Mouse (Mus musculus) lung, postnatal 4 days (tissue): Measurements from ENCODE around the gene Gm13057.
"Not testable (repeated sequence)": the region's sequence is repeated elsewhere in the genome, so short reads cannot be mapped to it uniquely, and the experiment has no call there.

Experiments used
- DNase-seq, 2 experiments: peaks; one replicate each; pipeline ENCODE4 v3.0.0; 2021

Gm13057 gene

DNA sequence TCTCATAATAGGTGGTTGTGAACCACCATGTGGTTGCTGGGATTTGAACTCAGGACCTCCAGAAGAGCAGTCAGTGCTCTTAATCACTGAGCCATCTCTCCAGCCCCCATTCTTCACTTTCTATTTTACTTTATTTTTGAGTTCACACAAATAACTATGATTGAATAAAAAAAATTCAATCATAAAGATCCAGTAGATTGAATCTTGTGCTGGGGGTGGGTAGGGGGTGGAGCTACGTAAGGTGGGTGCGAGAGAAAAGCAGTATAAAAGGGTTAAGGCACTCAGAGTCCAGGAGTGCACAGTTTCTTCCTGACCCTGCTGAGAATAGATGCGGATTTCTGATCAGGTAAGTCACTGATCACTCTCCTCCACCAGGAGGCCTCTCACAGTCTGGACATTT is at the start of gene Gm13057, which contains the start of gene BC080695:
Gm13057 (plus strand) TSS at position 310 of the 400 bp plus-strand sequence.
BC080695 (plus strand) TSS at position 301 of the 400 bp plus-strand sequence.
- DNase-seq, result not testable (repeated sequence)

DNA sequence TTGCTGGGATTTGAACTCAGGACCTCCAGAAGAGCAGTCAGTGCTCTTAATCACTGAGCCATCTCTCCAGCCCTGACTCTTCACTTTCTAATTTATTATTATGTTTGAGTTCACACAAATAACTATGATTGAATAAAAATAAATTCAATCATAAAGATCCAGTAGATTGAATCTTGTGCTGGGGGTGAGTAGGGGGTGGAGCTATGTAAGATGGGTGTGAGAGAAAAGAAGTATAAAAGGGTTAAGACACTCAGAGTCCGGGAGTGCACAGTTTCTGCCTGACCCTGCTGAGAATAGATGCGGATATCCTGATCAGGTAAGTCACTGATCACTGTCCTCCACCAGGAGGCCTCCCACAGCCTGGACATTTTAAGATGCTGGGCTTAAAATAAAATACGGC is 40.5 kb upstream of the Gm13057 start, which contains the start of gene Gm13043:
Gm13043 (plus strand) TSS at position 301 of the 400 bp plus-strand sequence.
- no peak for DNase-seq

DNA sequence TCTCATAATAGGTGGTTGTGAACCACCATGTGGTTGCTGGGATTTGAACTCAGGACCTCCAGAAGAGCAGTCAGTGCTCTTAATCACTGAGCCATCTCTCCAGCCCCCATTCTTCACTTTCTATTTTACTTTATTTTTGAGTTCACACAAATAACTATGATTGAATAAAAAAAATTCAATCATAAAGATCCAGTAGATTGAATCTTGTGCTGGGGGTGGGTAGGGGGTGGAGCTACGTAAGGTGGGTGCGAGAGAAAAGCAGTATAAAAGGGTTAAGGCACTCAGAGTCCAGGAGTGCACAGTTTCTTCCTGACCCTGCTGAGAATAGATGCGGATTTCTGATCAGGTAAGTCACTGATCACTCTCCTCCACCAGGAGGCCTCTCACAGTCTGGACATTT is 15.9 kb upstream of the Gm13057 start, which contains the start of gene Gm13040:
Gm13040 (plus strand) TSS at position 301 of the 400 bp plus-strand sequence.
- DNase-seq, result not testable (repeated sequence)
